Mouse (Mus musculus) liver, postnatal 0 days (tissue): Measurements from ENCODE around the gene Gm10188.

ENCODE experiments used
- CTCF ChIP-seq: sonication (generic); IDR thresholded peaks from 2 replicates; pipeline ENCODE4 v1.5.1; 2016; ENCODE audit warnings: antibody characterized with exemption, low read depth
- EP300 ChIP-seq: IDR thresholded peaks from 2 replicates; pipeline ENCODE4 v1.6.1; 2016; ENCODE audit warnings: antibody characterized with exemption, low read depth, mild to moderate bottlenecking

- TF ChIP-seq EP300 = no peak
- no peak for TF ChIP-seq CTCF
Measured at GRCm38 (mm10) chr1:132205958-132206357, 23.6 kb downstream of the Gm10188 start.
